Mouse (Mus musculus): ENCODE measurements around the gene Ptcd3. TPM values are rescaled to one million over a fixed set of nuclear protein-coding genes. Genes with fewer than 3 reads are reported as not detected.
"Not testable (repeated sequence)": the region's sequence is repeated elsewhere in the genome, so short reads cannot be mapped to it uniquely, and the experiment has no call there.

The Ptcd3 gene
- polyA plus RNA-seq, 1 experiment from 2014 or later, result 147 TPM

DNA sequence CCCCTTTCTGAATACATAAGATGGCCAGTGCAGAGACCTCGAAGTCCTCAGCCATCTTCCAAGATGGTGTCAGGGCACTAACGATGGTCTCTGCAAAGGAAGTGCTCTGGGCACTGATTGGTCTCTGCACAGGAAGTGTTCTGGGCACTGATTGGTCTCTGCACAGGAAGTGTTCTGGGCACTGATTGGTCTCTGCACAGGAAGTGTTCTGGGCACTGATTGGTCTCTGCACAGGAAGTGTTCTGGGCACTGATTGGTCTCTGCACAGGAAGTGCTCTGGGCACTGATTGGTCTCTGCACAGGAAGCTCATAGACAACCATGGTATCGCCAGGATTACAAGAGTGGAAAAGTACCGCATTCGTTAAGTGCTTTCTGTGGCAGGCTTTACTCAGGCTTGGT is 16.7 kb upstream of the Ptcd3 start:
- not testable (repeated sequence) for H3K27me3 ChIP-seq (ENCODE audit: low read depth, poor library complexity, severe bottlenecking)

DNA sequence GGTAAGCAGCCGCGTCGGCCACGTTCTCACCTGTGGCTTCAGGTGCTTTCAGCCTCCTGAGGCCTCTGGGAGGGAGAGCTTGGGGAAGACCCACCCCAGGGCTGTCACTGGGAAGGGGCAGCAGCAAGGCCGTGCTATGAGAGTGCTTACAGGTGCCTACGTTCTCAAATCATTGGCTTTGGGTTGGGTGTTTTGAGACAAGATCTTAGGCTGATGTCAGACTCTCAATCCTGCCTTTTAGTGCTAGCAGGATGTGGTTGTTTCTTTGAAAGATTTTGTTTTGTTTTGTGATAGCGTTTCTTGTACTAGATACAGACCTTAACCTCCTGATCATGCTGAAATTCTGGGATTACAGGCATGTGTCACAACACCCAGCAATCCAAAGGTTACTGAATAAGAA is 12.2 kb upstream of the Ptcd3 start:
- no peaks in the 10 kb centered on the region for H3K9me3 ChIP-seq (replicated peaks)
- H3K4me3 ChIP-seq, result no peak overlapping the region
- peaks cover 100% of the 10 kb centered on the region for H3K36me3 ChIP-seq
- no peaks in the 10 kb centered on the region for H3K27me3 ChIP-seq (ENCODE audit: low read depth, poor library complexity, severe bottlenecking)
- no peaks in the 10 kb centered on the region for H3K4me1 ChIP-seq
- no peak for DNase-seq (ENCODE audit: low spot score)
- 95% methylated on average over 7 of the region's 7 CpGs for WGBS
- H3K27ac ChIP-seq (replicated peaks), result no peak overlapping the region

More for the DNA sequence above, 16.7 kb upstream of the Ptcd3 start:
- peaks cover 97% of the 10 kb centered on the region for H3K36me3 ChIP-seq
- DNase-seq (ENCODE audit: low spot score); H3K4me1 ChIP-seq; H3K9me3 ChIP-seq (replicated peaks); H3K4me3 ChIP-seq; H3K27ac ChIP-seq (replicated peaks): not testable (repeated sequence)
- 92% methylated on average over 5 of the region's 5 CpGs for WGBS

DNA sequence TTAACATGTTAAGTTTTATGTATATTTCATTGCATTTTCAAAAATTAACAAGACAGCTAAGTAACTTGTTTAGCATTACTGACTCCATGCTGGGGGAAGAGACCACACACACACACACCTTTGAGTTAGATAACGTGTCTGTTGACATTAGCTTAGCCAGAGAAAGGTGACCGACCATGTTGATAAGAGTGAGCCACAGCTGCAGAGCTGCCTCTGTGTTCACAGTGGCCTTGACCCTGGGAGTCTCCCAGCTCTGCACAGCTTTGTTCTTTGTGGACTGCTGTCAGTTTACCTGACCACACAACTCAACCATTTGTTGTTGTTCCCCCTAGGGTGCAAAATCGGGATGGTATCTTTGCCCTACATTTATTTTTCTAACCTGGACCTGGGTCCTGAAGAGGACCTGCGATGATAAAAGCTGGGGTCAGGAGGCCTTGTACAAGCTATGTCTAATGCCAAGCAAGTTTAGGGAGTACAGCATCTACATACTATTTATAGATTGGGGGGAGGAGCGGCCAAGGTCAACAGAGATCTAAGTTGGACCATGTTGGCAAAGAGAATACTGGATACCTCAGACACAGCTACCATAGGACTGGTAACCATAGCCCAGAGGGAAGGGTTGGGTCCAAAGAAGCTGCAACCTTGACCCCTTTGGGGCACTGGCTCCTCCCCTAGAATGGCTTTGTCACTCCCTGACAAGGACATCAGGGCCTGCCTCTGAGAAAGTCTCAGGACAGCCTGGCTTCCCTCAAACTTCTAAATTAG is 3.3 kb upstream of the Ptcd3 start:
- DNase-seq (ENCODE audit: low spot score), result no peak
- Histone ChIP-seq H3K36me3 (peaks cover 50% of the 10 kb centered on the region), H3K27ac (replicated peaks) (no peak overlapping the region), H3K9me3 (replicated peaks) (no peaks in the 10 kb centered on the region), H3K4me3 (no peak overlapping the region), H3K27me3 (ENCODE audit: low read depth, poor library complexity, severe bottlenecking) (no peaks in the 10 kb centered on the region), H3K4me1 (peaks cover 23% of the 10 kb centered on the region)
- 83% methylated on average over 5 of the region's 5 CpGs for WGBS

DNA sequence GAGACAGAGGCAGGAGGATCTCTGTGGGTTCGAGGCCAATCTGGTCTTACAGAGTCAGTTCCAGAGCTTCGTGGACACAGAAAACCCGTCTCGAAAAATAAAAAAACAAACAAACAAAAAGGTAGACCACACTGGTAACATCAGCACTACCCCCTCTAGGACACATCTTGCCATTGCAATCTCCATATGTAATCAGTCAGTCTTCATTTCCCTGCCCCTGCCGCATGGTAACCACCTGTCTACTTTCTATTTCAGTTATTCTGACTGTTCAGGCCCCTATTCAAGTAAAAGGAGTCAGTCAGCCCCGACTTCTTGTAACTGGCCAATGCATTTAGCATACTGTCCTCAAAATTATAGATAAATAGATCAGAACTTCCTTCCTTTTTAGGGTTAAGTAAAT is 1.3 kb upstream of the Ptcd3 start:
- Histone ChIP-seq H3K9me3 (replicated peaks) (no peaks in the 10 kb centered on the region), H3K27ac (replicated peaks) (peak overlapping the region; percentile 97; the same call in 1 of the 2 replicates), H3K4me3 (peak overlapping the region; percentile 72), H3K36me3 (peaks cover 49% of the 10 kb centered on the region), H3K27me3 (ENCODE audit: low read depth, poor library complexity, severe bottlenecking) (no peaks in the 10 kb centered on the region), H3K4me1 (peaks cover 23% of the 10 kb centered on the region)
- DNase-seq (ENCODE audit: low spot score), result no peak
- 81% methylated on average over 6 of the region's 6 CpGs for WGBS

DNA sequence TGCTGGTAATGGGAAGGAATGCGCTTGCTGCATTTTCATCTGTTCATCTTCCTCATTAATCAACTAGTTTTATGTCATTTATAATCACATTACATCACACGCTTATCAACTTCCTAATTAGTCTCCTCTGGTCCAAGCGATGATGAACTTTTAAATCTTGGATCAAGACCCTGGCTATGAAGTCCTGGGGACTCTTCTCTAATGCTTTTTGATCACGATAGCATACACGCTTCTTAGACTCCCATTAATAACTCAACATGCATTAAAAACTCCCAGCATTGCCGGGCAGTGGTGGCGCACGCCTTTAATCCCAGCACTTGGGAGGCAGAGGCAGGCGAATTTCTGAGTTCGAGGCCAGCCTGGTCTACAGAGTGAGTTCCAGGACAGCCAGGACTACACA is 834 bp upstream of the Ptcd3 start:
- WGBS, result 30% methylated on average over 10 of the region's 10 CpGs
- Histone ChIP-seq H3K36me3 (peaks cover 49% of the 10 kb centered on the region), H3K9me3 (replicated peaks) (no peaks in the 10 kb centered on the region), H3K27ac (replicated peaks) (peak overlapping the region; percentile 97), H3K27me3 (ENCODE audit: low read depth, poor library complexity, severe bottlenecking) (no peaks in the 10 kb centered on the region), H3K4me3 (peak overlapping the region; percentile 72), H3K4me1 (peaks cover 23% of the 10 kb centered on the region)
- DNase-seq (ENCODE audit: low spot score), result no peak

DNA sequence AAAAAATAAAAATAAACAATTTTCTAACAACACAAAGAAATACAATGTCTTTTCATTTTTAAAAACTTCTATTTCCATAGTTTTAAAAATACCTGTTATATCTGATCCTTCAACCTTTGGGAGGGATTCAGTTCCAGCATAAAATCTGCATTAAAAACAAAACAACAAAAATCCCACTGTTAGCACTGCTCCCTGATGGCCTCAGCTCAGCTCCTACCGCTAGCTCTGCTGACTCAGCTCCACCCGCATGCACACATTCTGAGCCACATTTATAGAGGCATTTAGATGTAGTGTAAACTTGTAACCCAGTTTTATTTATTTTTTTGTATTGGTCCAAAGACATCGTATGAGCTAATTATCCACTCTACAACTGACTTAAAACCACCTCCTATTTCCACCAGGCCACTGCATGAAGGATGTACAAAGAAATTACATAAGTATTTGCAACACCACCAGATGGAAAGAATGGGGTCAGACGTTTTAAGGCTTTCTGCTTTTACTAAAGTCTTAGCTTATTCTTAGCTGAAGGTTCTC is 781 bp downstream of the Ptcd3 start:
- H3K4me1 ChIP-seq, result peaks cover 23% of the 10 kb centered on the region
- H3K36me3 ChIP-seq, result peaks cover 51% of the 10 kb centered on the region
- peak overlapping the region; percentile 97 for H3K27ac ChIP-seq (replicated peaks)

DNA sequence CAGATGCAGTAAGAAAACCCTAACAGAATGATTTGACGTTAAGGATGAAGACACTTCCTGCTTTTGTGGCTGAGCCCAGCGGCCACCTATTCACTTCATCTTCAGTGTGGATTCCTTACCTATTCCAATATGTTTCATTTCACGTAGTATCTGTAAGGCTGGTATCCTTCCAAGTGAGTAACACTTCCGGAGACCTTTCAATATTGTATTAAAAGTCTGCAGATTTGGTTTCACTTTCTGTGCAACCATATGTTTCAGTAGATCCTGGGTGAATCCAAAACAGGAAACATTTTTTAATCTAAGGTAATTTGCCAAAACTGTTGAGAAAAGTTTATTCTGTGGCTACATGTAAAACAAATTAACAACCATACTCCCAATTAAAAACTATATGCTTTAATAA is 15.3 kb downstream of the Ptcd3 start:
- no peak for DNase-seq (ENCODE audit: low spot score)
- H3K4me1 ChIP-seq, result no peaks in the 10 kb centered on the region
- no peaks in the 10 kb centered on the region for H3K9me3 ChIP-seq (replicated peaks)
- no peaks in the 10 kb centered on the region for H3K27me3 ChIP-seq (ENCODE audit: low read depth, poor library complexity, severe bottlenecking)
- no peak overlapping the region for H3K27ac ChIP-seq (replicated peaks)
- 93% methylated on average over 4 of the region's 4 CpGs for WGBS
- H3K4me3 ChIP-seq, result no peak overlapping the region
- H3K36me3 ChIP-seq, result peaks cover 100% of the 10 kb centered on the region

More for the DNA sequence above, 781 bp downstream of the Ptcd3 start:
- no peak for DNase-seq (ENCODE audit: low spot score)
- H3K27me3 ChIP-seq (ENCODE audit: low read depth, poor library complexity, severe bottlenecking), result no peaks in the 10 kb centered on the region
- H3K4me3 ChIP-seq, result peak overlapping the region; percentile 72
- 14% methylated on average over 4 of the region's 4 CpGs for WGBS
- no peaks in the 10 kb centered on the region for H3K9me3 ChIP-seq (replicated peaks)

DNA sequence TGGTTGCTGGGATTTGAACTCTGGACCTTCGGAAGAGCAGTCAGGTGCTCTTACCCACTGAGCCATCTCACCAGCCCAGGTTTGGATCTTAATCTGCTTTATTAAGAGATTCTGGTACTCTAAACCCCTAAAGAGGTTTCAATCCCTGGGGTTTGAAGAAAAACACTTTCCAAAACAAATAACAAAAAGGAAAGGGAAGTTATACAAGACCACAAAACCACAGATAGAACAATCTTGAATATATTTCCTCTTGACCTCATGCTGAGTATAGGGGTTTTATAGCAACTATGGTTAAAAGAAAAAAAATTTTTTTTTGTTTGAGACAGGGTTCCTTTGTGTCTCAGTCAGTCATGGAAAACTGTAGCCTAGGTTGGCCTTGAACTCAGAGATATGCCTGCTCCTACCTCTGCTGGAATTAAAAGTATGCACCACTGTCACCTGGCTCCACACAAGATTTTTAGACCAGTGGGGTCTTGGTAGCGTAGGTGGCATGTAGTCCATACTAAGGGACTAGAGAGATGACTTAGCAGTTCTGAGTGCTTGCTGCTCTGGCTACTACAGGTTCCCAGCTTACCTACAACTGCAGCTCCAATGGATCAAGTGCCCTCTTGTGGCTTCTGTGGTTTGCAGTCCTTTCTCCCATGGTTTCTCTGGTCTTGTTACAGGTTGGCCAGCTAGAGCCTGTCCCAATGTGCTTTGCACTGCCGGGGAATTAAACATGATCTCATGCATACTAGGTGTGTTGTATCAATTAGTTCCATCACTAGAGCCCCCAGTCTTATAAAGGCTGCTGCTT is 30.4 kb downstream of the Ptcd3 start:
- H3K4me3 ChIP-seq, result no peak overlapping the region
- peaks cover 94% of the 10 kb centered on the region for H3K36me3 ChIP-seq

DNA sequence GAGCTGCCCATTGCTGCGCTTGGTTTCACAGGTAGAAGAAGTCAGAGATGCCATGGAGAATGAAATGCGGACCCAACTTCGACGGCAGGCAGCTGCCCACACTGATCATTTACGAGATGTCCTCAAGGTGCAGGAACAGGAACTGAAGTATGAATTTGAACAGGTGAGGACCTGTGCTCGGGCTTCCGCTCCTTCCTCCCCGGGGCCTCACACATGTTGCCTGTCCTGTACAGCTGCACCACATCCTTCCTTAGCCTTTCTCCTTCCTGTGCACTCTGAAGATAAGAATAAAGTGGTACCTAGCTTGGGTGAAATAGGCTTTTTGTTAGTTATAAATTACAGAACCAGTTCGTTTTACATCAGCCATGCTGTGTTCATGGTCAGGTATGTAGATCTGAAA is 37.2 kb downstream of the Ptcd3 start:
- Histone ChIP-seq H3K4me1 (no peaks in the 10 kb centered on the region), H3K27me3 (ENCODE audit: low read depth, poor library complexity, severe bottlenecking) (no peaks in the 10 kb centered on the region), H3K4me3 (no peak overlapping the region), H3K27ac (replicated peaks) (no peak overlapping the region), H3K36me3 (peaks cover 98% of the 10 kb centered on the region), H3K9me3 (replicated peaks) (no peaks in the 10 kb centered on the region)
- DNase-seq (ENCODE audit: low spot score), result no peak
- 96% methylated on average over 9 of the region's 9 CpGs for WGBS

More for the DNA sequence above, 30.4 kb downstream of the Ptcd3 start:
- no peaks in the 10 kb centered on the region for H3K4me1 ChIP-seq
- H3K27ac ChIP-seq (replicated peaks), result no peak overlapping the region
- no peaks in the 10 kb centered on the region for H3K9me3 ChIP-seq (replicated peaks)
- H3K27me3 ChIP-seq (ENCODE audit: low read depth, poor library complexity, severe bottlenecking), result no peaks in the 10 kb centered on the region
- WGBS, result 90% methylated on average over 3 of the region's 3 CpGs
- DNase-seq (ENCODE audit: low spot score), result no peak

DNA sequence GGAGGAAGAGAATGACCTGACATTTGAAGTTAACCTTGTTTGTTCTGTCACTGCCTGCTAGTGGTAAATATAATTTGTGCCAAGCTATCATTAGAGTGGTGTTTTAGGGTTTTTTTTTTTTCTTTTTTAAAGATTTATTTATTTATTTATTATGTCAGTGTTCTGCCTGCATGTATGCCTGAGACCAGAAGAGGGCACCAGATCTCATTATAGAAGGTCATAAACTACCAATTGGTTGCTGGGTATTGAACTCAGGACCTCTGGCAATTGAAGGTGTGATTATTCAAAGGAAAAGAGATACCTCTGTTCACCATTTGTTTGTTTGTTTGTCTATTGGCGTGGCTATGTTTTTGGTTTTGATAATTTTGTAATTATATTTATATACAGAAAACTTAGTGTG is 39.7 kb downstream of the Ptcd3 start:
- no peaks in the 10 kb centered on the region for H3K27me3 ChIP-seq (ENCODE audit: low read depth, poor library complexity, severe bottlenecking)
- H3K4me1 ChIP-seq, result no peaks in the 10 kb centered on the region
- H3K27ac ChIP-seq (replicated peaks), result no peak overlapping the region
- WGBS, result 86% methylated on average over 1 of the region's 1 CpGs
- H3K36me3 ChIP-seq, result peaks cover 98% of the 10 kb centered on the region
- no peak for DNase-seq (ENCODE audit: low spot score)
- no peaks in the 10 kb centered on the region; the same call in 1 of the 2 replicates for H3K9me3 ChIP-seq (replicated peaks)
- no peak overlapping the region for H3K4me3 ChIP-seq

DNA sequence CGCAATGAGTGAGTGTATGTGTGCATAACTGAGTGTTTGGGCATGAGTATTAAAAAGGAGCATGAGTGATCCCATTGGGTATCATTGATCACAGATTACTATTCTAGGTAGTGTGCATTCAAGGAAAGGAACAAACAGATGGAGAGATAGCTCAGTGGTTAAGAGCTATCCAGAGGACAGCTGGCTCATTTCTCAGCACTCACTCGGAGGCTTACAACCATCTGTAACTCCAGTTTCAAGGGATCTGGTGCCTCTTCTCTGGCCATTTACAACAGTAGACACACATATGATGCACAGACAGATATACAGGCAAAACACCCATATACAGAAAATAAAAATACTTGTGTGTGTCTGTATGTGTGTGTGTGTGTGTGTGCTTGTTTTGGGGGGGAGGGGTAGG is 40.8 kb downstream of the Ptcd3 start:
- Histone ChIP-seq H3K4me1 (no peaks in the 10 kb centered on the region), H3K27me3 (ENCODE audit: low read depth, poor library complexity, severe bottlenecking) (no peaks in the 10 kb centered on the region), H3K36me3 (peaks cover 98% of the 10 kb centered on the region), H3K27ac (replicated peaks) (no peak overlapping the region), H3K9me3 (replicated peaks) (no peaks in the 10 kb centered on the region; the same call in 1 of the 2 replicates), H3K4me3 (no peak overlapping the region)
- WGBS, result 92% methylated on average over 2 of the region's 2 CpGs
- no peak for DNase-seq (ENCODE audit: low spot score)

DNA sequence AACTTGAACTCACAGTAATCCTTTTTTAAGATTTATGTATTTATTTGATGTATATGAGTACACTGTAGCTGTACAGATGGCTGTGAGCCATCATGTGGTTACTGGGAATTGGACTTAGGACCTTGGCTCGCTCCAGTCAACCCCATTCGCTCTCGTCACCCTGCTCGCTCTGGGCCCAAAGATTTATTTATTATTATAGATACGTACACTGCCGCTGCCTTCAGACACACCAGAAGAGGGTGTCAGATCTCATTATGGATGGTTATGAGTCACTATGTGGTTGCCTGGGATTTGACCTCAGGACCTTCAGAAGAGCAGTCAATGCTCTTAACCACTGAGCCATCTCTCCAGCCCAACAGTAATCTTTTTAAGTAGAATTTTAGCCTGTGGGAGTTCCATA is 61.6 kb downstream of the Ptcd3 start:
- 97% methylated on average over 6 of the region's 6 CpGs for WGBS
- H3K27ac ChIP-seq (replicated peaks); H3K4me3 ChIP-seq; H3K27me3 ChIP-seq (ENCODE audit: low read depth, poor library complexity, severe bottlenecking); H3K4me1 ChIP-seq; DNase-seq (ENCODE audit: low spot score); H3K9me3 ChIP-seq (replicated peaks): not testable (repeated sequence)
- peaks cover 74% of the 10 kb centered on the region for H3K36me3 ChIP-seq

Measured in midbrain, embryonic 10.5 days (tissue).